Mouse (Mus musculus): ENCODE results near the gene Saysd1. TPM values are rescaled to one million over a fixed set of nuclear protein-coding genes. Genes with fewer than 3 reads are reported as not detected.
A peak's percentile ranks its signal among the peaks of the same experiment; 100 is the strongest.

Gene Saysd1
- polyA plus RNA-seq, 1 experiment from 2014 or later: 18.1 TPM

DNA sequence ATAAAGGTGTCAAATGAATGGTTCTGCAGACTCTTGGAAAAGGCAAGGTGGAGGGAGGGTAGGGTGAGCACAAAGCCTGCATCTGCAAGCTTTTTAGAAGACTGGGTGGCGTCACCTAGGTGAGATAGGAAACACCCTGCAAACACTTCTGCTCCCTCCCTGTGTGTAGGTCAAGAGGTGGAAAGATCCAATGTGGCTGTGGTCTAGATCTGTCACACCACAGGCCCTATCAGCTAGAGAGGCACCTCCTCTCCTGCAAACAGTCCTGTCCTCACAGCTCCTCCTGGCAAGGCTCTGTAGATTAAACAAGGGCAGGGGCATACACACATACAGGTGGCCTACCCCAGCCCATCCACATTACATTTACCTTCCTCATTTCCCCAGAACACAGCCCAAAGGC lies 30.1 kb upstream of the Saysd1 start:
- DNase-seq (ENCODE audit: low spot score): no peak
- no peaks in the 10 kb centered on the region for H3K36me3 ChIP-seq (ENCODE audit: insufficient read depth, low read length)
- 92% methylated on average over 1 of the region's 1 CpGs for WGBS
- H3K9me3 ChIP-seq (replicated peaks; ENCODE audit: low read length): no peaks in the 10 kb centered on the region
- no peak for ATAC-seq (replicated peaks; ENCODE audit: low FRiP score, low read depth)
- no peak overlapping the region for H3K27ac ChIP-seq
- H3K27me3 ChIP-seq (ENCODE audit: insufficient read depth, low read length): no peaks in the 10 kb centered on the region
- H3K4me3 ChIP-seq (replicated peaks; ENCODE audit: low read depth, low read length): no peak overlapping the region
- H3K4me2 ChIP-seq (ENCODE audit: low read length): no peak overlapping the region
- no peak for TF ChIP-seq CTCF (IDR thresholded peaks at IDR 0.05; ENCODE audit: low read depth)
- no peak overlapping the region for H3K9ac ChIP-seq (ENCODE audit: low read depth, low read length)
- H3K4me1 ChIP-seq (replicated peaks; ENCODE audit: insufficient read depth, low read length): peaks cover 32% of the 10 kb centered on the region

GRCm38 (mm10) chr14:20168054-20168453 lies 29.7 kb upstream of the Saysd1 start:
- 0 out of 2 replicates have a peak overlapping the region, but pooled peaks have one; percentile 25 for H3K27ac ChIP-seq
- H3K9me3 ChIP-seq (replicated peaks; ENCODE audit: low read length): no peaks in the 10 kb centered on the region
- DNase-seq (ENCODE audit: low spot score) (no peak), ATAC-seq (replicated peaks; ENCODE audit: low FRiP score, low read depth) (no peak; the same call in 1 of the 2 replicates)
- H3K4me2 ChIP-seq (ENCODE audit: low read length): no peak overlapping the region
- H3K27me3 ChIP-seq (ENCODE audit: insufficient read depth, low read length): no peaks in the 10 kb centered on the region
- WGBS: 74% methylated on average over 2 of the region's 2 CpGs
- H3K36me3 ChIP-seq (ENCODE audit: insufficient read depth, low read length): no peaks in the 10 kb centered on the region
- H3K9ac ChIP-seq (ENCODE audit: low read depth, low read length): no peak overlapping the region
- no peak for TF ChIP-seq CTCF (IDR thresholded peaks at IDR 0.05; ENCODE audit: low read depth)
- H3K4me3 ChIP-seq (replicated peaks; ENCODE audit: low read depth, low read length): no peak overlapping the region
- H3K4me1 ChIP-seq (replicated peaks; ENCODE audit: insufficient read depth, low read length): peaks cover 28% of the 10 kb centered on the region

DNA sequence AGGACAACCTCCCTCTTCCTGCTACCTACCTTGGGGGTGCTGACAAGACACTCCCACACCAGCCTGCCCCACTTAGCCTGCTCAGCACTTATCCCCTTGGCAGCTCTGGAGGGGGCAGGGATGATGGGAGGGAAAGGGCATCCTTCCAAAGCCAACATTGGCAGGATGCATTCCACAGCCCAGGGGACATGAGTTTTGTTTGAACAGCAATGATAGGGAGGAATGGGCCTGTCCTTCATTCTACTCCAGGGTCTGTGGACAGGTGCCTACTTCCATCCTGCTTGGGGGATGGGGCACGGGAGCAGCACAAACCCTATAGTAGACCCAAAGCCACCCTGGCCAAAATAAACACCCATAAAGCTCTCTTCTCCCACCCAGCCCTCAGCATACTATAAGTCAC lies 27.1 kb upstream of the Saysd1 start:
- DNase-seq (ENCODE audit: low spot score): peak; percentile 69
- H3K27ac ChIP-seq: peak overlapping the region; percentile 28; the same call in 1 of the 2 replicates
- no peak overlapping the region for H3K9ac ChIP-seq (ENCODE audit: low read depth, low read length)
- ATAC-seq (replicated peaks; ENCODE audit: low FRiP score, low read depth): peak; percentile 61
- H3K4me2 ChIP-seq (ENCODE audit: low read length): no peak overlapping the region
- H3K4me1 ChIP-seq (replicated peaks; ENCODE audit: insufficient read depth, low read length): peaks cover 28% of the 10 kb centered on the region
- no peaks in the 10 kb centered on the region for H3K36me3 ChIP-seq (ENCODE audit: insufficient read depth, low read length)
- no peak for TF ChIP-seq CTCF (IDR thresholded peaks at IDR 0.05; ENCODE audit: low read depth)
- H3K9me3 ChIP-seq (replicated peaks; ENCODE audit: low read length): no peaks in the 10 kb centered on the region
- no peaks in the 10 kb centered on the region for H3K27me3 ChIP-seq (ENCODE audit: insufficient read depth, low read length)
- H3K4me3 ChIP-seq (replicated peaks; ENCODE audit: low read depth, low read length): no peak overlapping the region
- WGBS: 6% methylated on average over 1 of the region's 1 CpGs

GRCm38 (mm10) chr14:20164438-20164837 lies 26.1 kb upstream of the Saysd1 start:
- H3K27ac ChIP-seq: no peak overlapping the region
- no peak overlapping the region for H3K4me3 ChIP-seq (replicated peaks; ENCODE audit: low read depth, low read length)
- H3K27me3 ChIP-seq (ENCODE audit: insufficient read depth, low read length): no peaks in the 10 kb centered on the region
- no peaks in the 10 kb centered on the region for H3K9me3 ChIP-seq (replicated peaks; ENCODE audit: low read length)
- no peak for TF ChIP-seq CTCF (IDR thresholded peaks at IDR 0.05; ENCODE audit: low read depth)
- no peaks in the 10 kb centered on the region for H3K36me3 ChIP-seq (ENCODE audit: insufficient read depth, low read length)
- DNase-seq (ENCODE audit: low spot score) (no peak), ATAC-seq (replicated peaks; ENCODE audit: low FRiP score, low read depth) (no peak)
- WGBS: 69% methylated on average over 7 of the region's 7 CpGs
- peaks cover 34% of the 10 kb centered on the region for H3K4me1 ChIP-seq (replicated peaks; ENCODE audit: insufficient read depth, low read length)
- H3K9ac ChIP-seq (ENCODE audit: low read depth, low read length): no peak overlapping the region
- no peak overlapping the region for H3K4me2 ChIP-seq (ENCODE audit: low read length)

GRCm38 (mm10) chr14:20162686-20163085 lies 24.4 kb upstream of the Saysd1 start:
- Histone ChIP-seq H3K4me3 (replicated peaks; ENCODE audit: low read depth, low read length) (no peak overlapping the region), H3K4me2 (ENCODE audit: low read length) (no peak overlapping the region), H3K9me3 (replicated peaks; ENCODE audit: low read length) (no peaks in the 10 kb centered on the region), H3K4me1 (replicated peaks; ENCODE audit: insufficient read depth, low read length) (peaks cover 34% of the 10 kb centered on the region), H3K27me3 (ENCODE audit: insufficient read depth, low read length) (no peaks in the 10 kb centered on the region), H3K27ac (peak overlapping the region; percentile 66), H3K36me3 (ENCODE audit: insufficient read depth, low read length) (no peaks in the 10 kb centered on the region), H3K9ac (ENCODE audit: low read depth, low read length) (no peak overlapping the region)
- TF ChIP-seq CTCF (IDR thresholded peaks at IDR 0.05; ENCODE audit: low read depth): no peak
- DNase-seq (ENCODE audit: low spot score) (peak; percentile 29), ATAC-seq (replicated peaks; ENCODE audit: low FRiP score, low read depth) (peak; percentile 30; the same call in 1 of the 2 replicates)
- WGBS: 55% methylated on average over 6 of the region's 6 CpGs

DNA sequence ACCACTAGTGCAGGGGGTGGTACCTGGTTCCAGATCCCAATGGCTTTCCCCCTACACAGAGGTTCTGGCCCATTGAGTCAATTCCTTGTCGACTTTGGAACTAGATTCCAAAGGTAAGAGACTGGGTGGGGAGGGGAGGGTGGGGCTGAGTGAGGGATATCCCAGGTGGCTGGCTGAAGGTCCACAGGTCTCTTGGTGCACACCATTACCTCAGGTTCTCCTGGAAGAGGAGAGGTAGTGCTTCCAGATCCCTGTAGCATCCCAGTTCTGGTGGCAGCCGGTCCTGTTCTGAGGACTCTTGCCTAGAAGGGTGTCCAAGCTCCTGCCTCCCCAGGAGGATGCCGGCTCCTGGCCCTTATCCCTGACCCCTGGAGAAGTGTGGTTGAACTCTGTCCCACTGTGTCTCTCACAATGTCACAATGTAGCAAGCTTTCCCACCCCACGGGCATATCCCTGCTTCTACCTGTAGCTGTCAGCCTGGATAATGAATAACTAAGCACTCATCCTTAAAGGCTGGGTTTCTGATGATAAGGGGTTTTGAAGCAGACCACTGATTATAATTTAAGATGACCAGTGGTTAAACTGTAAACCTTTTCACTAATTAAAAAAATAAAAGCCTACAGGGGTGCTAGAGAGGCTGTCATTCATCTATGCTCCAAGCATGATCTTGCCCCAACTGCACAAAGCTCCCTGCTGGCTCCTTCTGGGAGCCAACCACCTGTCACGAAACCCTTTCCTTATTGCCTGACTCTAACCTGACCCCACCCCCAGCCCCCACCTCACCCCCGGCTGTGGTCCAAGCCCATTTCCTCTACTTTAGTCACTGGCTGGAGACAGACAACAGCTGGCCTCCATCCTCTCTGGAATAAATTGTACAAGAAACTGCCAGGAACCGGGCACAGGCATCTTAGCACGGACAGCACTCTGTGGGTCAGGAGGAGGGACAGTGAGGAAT lies 20.7 kb upstream of the Saysd1 start:
- no peak overlapping the region for H3K4me2 ChIP-seq (ENCODE audit: low read length)
- peaks cover 24% of the 10 kb centered on the region for H3K4me1 ChIP-seq (replicated peaks; ENCODE audit: insufficient read depth, low read length)
- no peaks in the 10 kb centered on the region for H3K27me3 ChIP-seq (ENCODE audit: insufficient read depth, low read length)
- no peaks in the 10 kb centered on the region for H3K36me3 ChIP-seq (ENCODE audit: insufficient read depth, low read length)
- TF ChIP-seq CTCF (IDR thresholded peaks at IDR 0.05; ENCODE audit: low read depth): no peak
- H3K9me3 ChIP-seq (replicated peaks; ENCODE audit: low read length): no peaks in the 10 kb centered on the region
- DNase-seq (ENCODE audit: low spot score): peak; percentile 63
- WGBS: 24% methylated on average over 8 of the region's 8 CpGs
- ATAC-seq (replicated peaks; ENCODE audit: low FRiP score, low read depth): peak; percentile 64
- no peak overlapping the region for H3K9ac ChIP-seq (ENCODE audit: low read depth, low read length)
- H3K27ac ChIP-seq: peak overlapping the region; percentile 55
- H3K4me3 ChIP-seq (replicated peaks; ENCODE audit: low read depth, low read length): no peak overlapping the region

Data from kidney, postnatal 0 days (tissue).